Mouse (Mus musculus) activated CD4-positive, CD25-positive, alpha-beta regulatory T cell, adult 9 weeks (primary cell): Measurements from ENCODE around the gene Toe1. TPM values are rescaled to one million over a fixed set of nuclear protein-coding genes. Genes with fewer than 3 reads are reported as not detected.

Experiments used
- polyA plus RNA-seq: library from polyadenylated mRNA; unstranded; fragments of 100-300 nt; shearing (Covaris generic); gene quantifications from one replicate; pipeline ENCODE4 v1.2.1, GENCODE M21; 2017

Gene Toe1
- polyA plus RNA-seq, result 41.8 TPM

GRCm38 (mm10) chr4:116807197-116808129 is at the start of gene Toe1, which contains the start of gene Mutyh:
Gene Toe1 (minus strand): TSS chr4:116807640.
Gene Mutyh (plus strand): TSS chr4:116807723.

GRCm38 (mm10) chr4:116821694-116822016 is 14.2 kb upstream of the Toe1 start, which contains the start of gene Hpdl:
Gene Hpdl (minus strand): TSS chr4:116821707.

Other genes with a start within 250 kb of the Toe1 start
- 48.2 TPM for gene Gpbp1l1, start 250.0 kb downstream of the Toe1 start, polyA plus RNA-seq
- 15.1 TPM for gene Ccdc17, start 211.0 kb downstream of the Toe1 start, polyA plus RNA-seq
- gene Nasp, start 179.7 kb downstream of the Toe1 start, polyA plus RNA-seq, result 47.8 TPM
- 361 TPM for gene Akr1a1, start 156.0 kb downstream of the Toe1 start, polyA plus RNA-seq
- 665 TPM for gene Prdx1, start 122.1 kb downstream of the Toe1 start, polyA plus RNA-seq
- gene Mmachc, start 99.2 kb downstream of the Toe1 start, polyA plus RNA-seq, result 9.6 TPM
- gene Ccdc163, start 99.1 kb downstream of the Toe1 start, polyA plus RNA-seq, result 21.5 TPM
- 7.8 TPM for gene Tesk2, start 86.7 kb downstream of the Toe1 start, polyA plus RNA-seq
- 11.0 TPM for gene Mutyh, start 83 bp upstream of the Toe1 start, polyA plus RNA-seq
- 0.71 TPM for gene Hpdl, start 14.1 kb upstream of the Toe1 start, polyA plus RNA-seq
- gene Zswim5, start 69.7 kb upstream of the Toe1 start, polyA plus RNA-seq, result 0.05 TPM
- 105 TPM for gene Urod, start 186.8 kb upstream of the Toe1 start, polyA plus RNA-seq
- gene Hectd3, start 187.7 kb upstream of the Toe1 start, polyA plus RNA-seq, result 6.9 TPM
- gene Eif2b3, start 211.8 kb upstream of the Toe1 start, polyA plus RNA-seq, result 30.5 TPM